ENCODE assay signal across 8 mouse cellular contexts in the genomic region with DNA sequence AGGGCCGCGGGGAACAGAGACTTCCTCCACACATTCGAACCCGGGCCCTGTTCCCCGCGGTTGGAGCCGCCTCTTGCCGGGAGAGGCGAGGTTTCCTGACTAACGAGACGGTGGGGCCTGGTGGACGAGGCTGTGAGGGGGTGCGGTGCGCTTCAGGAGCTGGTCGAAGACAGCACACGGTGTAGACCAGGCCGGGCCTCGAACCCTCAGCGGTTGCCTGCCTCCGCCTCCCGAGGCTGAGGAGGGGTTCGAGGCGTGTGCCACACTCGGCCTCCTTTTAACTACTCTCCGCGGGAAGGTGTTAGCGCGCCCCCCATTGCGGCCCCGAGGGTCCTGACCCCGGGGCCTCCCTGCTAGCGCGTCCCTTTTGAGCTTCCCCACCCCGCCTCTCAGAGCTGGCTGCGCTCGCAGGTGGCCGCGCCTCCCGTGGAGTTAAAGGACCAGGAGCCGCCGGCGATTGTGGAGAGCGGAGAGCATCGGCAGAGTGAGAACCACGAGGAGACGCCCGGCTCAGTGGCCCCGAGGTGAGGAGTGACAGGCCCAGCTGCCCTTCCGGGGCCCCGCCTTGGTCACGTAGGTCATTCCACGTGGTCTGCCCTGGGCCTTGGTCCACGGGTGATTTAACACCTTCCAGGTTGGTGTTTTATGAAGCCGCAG. TPM values are rescaled to one million over a fixed set of nuclear protein-coding genes. Genes with fewer than 3 reads are reported as not detected.
DNase-seq lines count a peak whose midpoint lies in the region; ATAC-seq and TF ChIP-seq lines count a peak whose summit lies in the region.

No protein-coding gene starts in this region.

- H3K4me1 ChIP-seq in forebrain, embryonic 10.5 days, result peaks cover 20% of the 10 kb centered on the region
- H3K4me1 ChIP-seq in hindbrain, embryonic 13.5 days (replicated peaks), result peaks cover 15% of the 10 kb centered on the region
- H3K4me1 ChIP-seq in midbrain, embryonic 14.5 days (ENCODE audit: control insufficient read depth, insufficient read depth, low read length), result peaks cover 5% of the 10 kb centered on the region
- peaks cover 16% of the 10 kb centered on the region for H3K4me1 ChIP-seq in thymus, adult 2 months (replicated peaks; ENCODE audit: control insufficient read depth, insufficient read depth, low read length)

- peaks cover 19% of the 10 kb centered on the region for H3K27me3 ChIP-seq in forebrain, embryonic 10.5 days (ENCODE audit: poor library complexity, severe bottlenecking)
- peaks cover 14% of the 10 kb centered on the region for H3K27me3 ChIP-seq in hindbrain, embryonic 13.5 days
- H3K27me3 ChIP-seq in midbrain, embryonic 14.5 days (ENCODE audit: control insufficient read depth, insufficient read depth, low read length), result 0 out of 2 replicates have a peak, but pooled peaks cover 7% of the 10 kb centered on the region
- H3K27me3 ChIP-seq in thymus, adult 2 months (ENCODE audit: control insufficient read depth, insufficient read depth, low read length), result no peaks in the 10 kb centered on the region

- peak overlapping the region; percentile 81 for H3K27ac ChIP-seq in forebrain, embryonic 10.5 days
- no peak overlapping the region for H3K27ac ChIP-seq in hindbrain, embryonic 13.5 days
- H3K27ac ChIP-seq in midbrain, embryonic 14.5 days (replicated peaks; ENCODE audit: low read depth, low read length), result no peak overlapping the region
- no peak overlapping the region for H3K27ac ChIP-seq in thymus, adult 2 months (ENCODE audit: control insufficient read depth, insufficient read depth, low read length)

- H3K4me3 ChIP-seq in forebrain, embryonic 10.5 days, result peak overlapping the region; percentile 57
- peak overlapping the region; percentile 42 for H3K4me3 ChIP-seq in hindbrain, embryonic 13.5 days
- peak overlapping the region; percentile 36 for H3K4me3 ChIP-seq in midbrain, embryonic 14.5 days (replicated peaks; ENCODE audit: low read depth, low read length)
- peak overlapping the region; percentile 49 for H3K4me3 ChIP-seq in thymus, adult 2 months (ENCODE audit: control insufficient read depth, insufficient read depth, low read length)

- peak; percentile 60 for ATAC-seq in hindbrain, embryonic 13.5 days (ENCODE audit: low FRiP score)
- ATAC-seq in midbrain, embryonic 14.5 days (ENCODE audit: low FRiP score, low TSS enrichment), result peak; percentile 48

- no peak for TF ChIP-seq CTCF in thymus, adult 2 months (IDR thresholded peaks at IDR 0.05; ENCODE audit: borderline replicate concordance, control insufficient read depth, extremely low read depth, insufficient read depth, low read length, poor library complexity)

- peaks cover 28% of the 10 kb centered on the region for H3K36me3 ChIP-seq in forebrain, embryonic 10.5 days (replicated peaks)
- H3K36me3 ChIP-seq in hindbrain, embryonic 13.5 days, result peaks cover 24% of the 10 kb centered on the region
- peaks cover 31% of the 10 kb centered on the region for H3K36me3 ChIP-seq in midbrain, embryonic 14.5 days (ENCODE audit: control insufficient read depth, insufficient read depth, low read length)
- peaks cover 16% of the 10 kb centered on the region for H3K36me3 ChIP-seq in thymus, adult 2 months (ENCODE audit: control insufficient read depth, insufficient read depth, low read length)

- TF ChIP-seq POLR2A in thymus, adult 2 months (IDR thresholded peaks at IDR 0.05; ENCODE audit: control insufficient read depth, extremely low read depth, insufficient read depth, low read length, poor library complexity), result 0 out of 2 replicates have a peak, but pooled peaks have one; percentile 14

- peak; percentile 51 to 71 for DNase-seq in adrenal gland, adult (ENCODE audit: inconsistent age in 2 of 2, low spot score in 1 of 2)
- DNase-seq in adrenal gland, postnatal 4 days (ENCODE audit: low spot score in 2 of 2), result no peak
- peak; percentile 23 for DNase-seq in T-cell, adult 2 months (ENCODE audit: low spot score)
- peak; percentile 51 for DNase-seq in forebrain, embryonic 10.5 days (ENCODE audit: extremely low spot score, low spot score)
- peak; percentile 70 for DNase-seq in liver
- DNase-seq in midbrain, embryonic 14.5 days, result peak; percentile 39
- peak; percentile 37 for DNase-seq in thymus, adult 2 months

- H3K9ac ChIP-seq in hindbrain, embryonic 13.5 days, result peak overlapping the region; percentile 66
- peak overlapping the region; percentile 43 for H3K9ac ChIP-seq in midbrain, embryonic 14.5 days (replicated peaks; ENCODE audit: low read length)

- WGBS in forebrain, embryonic 10.5 days, result 4% methylated on average over 54 of the region's 54 CpGs
- WGBS in hindbrain, embryonic 13.5 days, result 2% methylated on average over 54 of the region's 54 CpGs
- WGBS in midbrain, embryonic 14.5 days, result 2% methylated on average over 54 of the region's 54 CpGs
- 3% methylated on average over 54 of the region's 54 CpGs for WGBS in thymus, adult 2 months

- no peaks in the 10 kb centered on the region for H3K9me3 ChIP-seq in forebrain, embryonic 10.5 days
- no peaks in the 10 kb centered on the region for H3K9me3 ChIP-seq in hindbrain, embryonic 13.5 days
- no peaks in the 10 kb centered on the region for H3K9me3 ChIP-seq in midbrain, embryonic 14.5 days (ENCODE audit: control insufficient read depth, low read length)

- H3K4me2 ChIP-seq in hindbrain, embryonic 13.5 days, result peak overlapping the region; percentile 73
- peak overlapping the region; percentile 69 for H3K4me2 ChIP-seq in midbrain, embryonic 14.5 days (ENCODE audit: low read length)

RNA-seq across cellular contexts. Expression of gene Syce2, which starts 0.5 kb away (rescaled TPM):
- 10 to 100 TPM; 20.0 to 22.5 TPM for total RNA-seq in adrenal gland, postnatal 4 days (2021)
- polyA plus RNA-seq in forebrain, embryonic 10.5 days (2016; fragmentation: Nextera tagmentation; extraction: Ambion mirVana), result 91.1 and 92.7 TPM in 2 replicates
- polyA plus RNA-seq in hindbrain, embryonic 13.5 days (2015; fragmentation: Nextera tagmentation; extraction: Ambion mirVana), result 17.8 and 20.4 TPM in 2 replicates
- 17.4 and 27.4 TPM in 2 replicates for polyA plus RNA-seq in midbrain, embryonic 14.5 days (2014; fragmentation: Nextera tagmentation; extraction: Ambion mirVana)
- 9.4 and 11.6 TPM in 2 replicates for polyA plus RNA-seq in thymus, adult 2 months (2012; rRNA removed)

RNA-seq across cellular contexts. Expression of gene Farsa, which starts 15.6 kb away (rescaled TPM):
- total RNA-seq in adrenal gland, postnatal 4 days (2021), result 10 to 100 TPM; 61.0 to 63.6 TPM
- polyA plus RNA-seq in forebrain, embryonic 10.5 days (2016; fragmentation: Nextera tagmentation; extraction: Ambion mirVana), result 143 and 144 TPM in 2 replicates
- polyA plus RNA-seq in hindbrain, embryonic 13.5 days (2015; fragmentation: Nextera tagmentation; extraction: Ambion mirVana), result 107 and 109 TPM in 2 replicates
- polyA plus RNA-seq in midbrain, embryonic 14.5 days (2014; fragmentation: Nextera tagmentation; extraction: Ambion mirVana), result 95.6 and 111 TPM in 2 replicates
- polyA plus RNA-seq in thymus, adult 2 months (2012; rRNA removed), result 93.5 and 103 TPM in 2 replicates

RNA-seq across cellular contexts. Expression of gene Gcdh, which starts 21.3 kb away (rescaled TPM):
- 10 to 100 TPM; 55.0 to 56.0 TPM for total RNA-seq in adrenal gland, postnatal 4 days (2021)
- polyA plus RNA-seq in forebrain, embryonic 10.5 days (2016; fragmentation: Nextera tagmentation; extraction: Ambion mirVana), result 44.6 and 49.6 TPM in 2 replicates
- 33.1 TPM in 2 replicates for polyA plus RNA-seq in hindbrain, embryonic 13.5 days (2015; fragmentation: Nextera tagmentation; extraction: Ambion mirVana)
- polyA plus RNA-seq in midbrain, embryonic 14.5 days (2014; fragmentation: Nextera tagmentation; extraction: Ambion mirVana), result 22.4 and 25.9 TPM in 2 replicates
- 78.7 and 85.2 TPM in 2 replicates for polyA plus RNA-seq in thymus, adult 2 months (2012; rRNA removed)

RNA-seq across cellular contexts. Expression of gene Calr, which starts 25.7 kb away (rescaled TPM):
- total RNA-seq in adrenal gland, postnatal 4 days (2021), result 100 to 1,000 TPM; 480 to 531 TPM
- polyA plus RNA-seq in forebrain, embryonic 10.5 days (2016; fragmentation: Nextera tagmentation; extraction: Ambion mirVana), result 735 and 764 TPM in 2 replicates
- polyA plus RNA-seq in hindbrain, embryonic 13.5 days (2015; fragmentation: Nextera tagmentation; extraction: Ambion mirVana), result 646 and 672 TPM in 2 replicates
- 434 and 525 TPM in 2 replicates for polyA plus RNA-seq in midbrain, embryonic 14.5 days (2014; fragmentation: Nextera tagmentation; extraction: Ambion mirVana)
- polyA plus RNA-seq in thymus, adult 2 months (2012; rRNA removed), result 182 and 186 TPM in 2 replicates

RNA-seq across cellular contexts. Expression of gene Klf1, which starts 29.3 kb away (rescaled TPM):
- 1 to 10 TPM; 2.7 to 6.8 TPM for total RNA-seq in adrenal gland, postnatal 4 days (2021)
- 18.3 and 24.3 TPM in 2 replicates for polyA plus RNA-seq in forebrain, embryonic 10.5 days (2016; fragmentation: Nextera tagmentation; extraction: Ambion mirVana)
- 0.64 and 1.00 TPM in 2 replicates for polyA plus RNA-seq in hindbrain, embryonic 13.5 days (2015; fragmentation: Nextera tagmentation; extraction: Ambion mirVana)
- polyA plus RNA-seq in midbrain, embryonic 14.5 days (2014; fragmentation: Nextera tagmentation; extraction: Ambion mirVana), result 0.19 and 0.63 TPM in 2 replicates
- 0.13 and 0.23 TPM in 2 replicates for polyA plus RNA-seq in thymus, adult 2 months (2012; rRNA removed)

Comparison
In these comparisons a context has a peak if more than half of its experiments do, and no peak if none do; other contexts are left out.
1. DNase-seq: peak in adrenal gland, adult (2 of 2), T-cell, adult 2 months (single experiment), forebrain, embryonic 10.5 days (single experiment), liver (single experiment), midbrain, embryonic 14.5 days (single experiment) and thymus, adult 2 months (single experiment); none in adrenal gland, postnatal 4 days (0 of 2).
2. Peak in every context shown above with its lines, with median percentiles within 50 percentile points of each other: H3K4me3 ChIP-seq.